Mouse (Mus musculus): Measurements from ENCODE around the gene Tspan18. TPM values are rescaled to one million over a fixed set of nuclear protein-coding genes. Genes with fewer than 3 reads are reported as not detected.

Tspan18 gene
- total RNA-seq, 1 experiment from 2014 or later, result 0.23 TPM

- no peak for ATAC-seq (ENCODE audit: extremely low read depth, insufficient number of reproducible peaks, low FRiP score, poor library complexity, severe bottlenecking)
Measured at GRCm38 (mm10) chr2:93346609-93347008, 12.3 kb upstream of the Tspan18 start.

- ATAC-seq (ENCODE audit: extremely low read depth, insufficient number of reproducible peaks, low FRiP score, poor library complexity, severe bottlenecking), result no peak
Measured at GRCm38 (mm10) chr2:93345663-93346268, 11.5 kb upstream of the Tspan18 start.

GRCm38 (mm10) chr2:93339373-93340106 lies 5.2 kb upstream of the Tspan18 start:
- ATAC-seq (ENCODE audit: extremely low read depth, insufficient number of reproducible peaks, low FRiP score, poor library complexity, severe bottlenecking), result no peak

- no peak for ATAC-seq (ENCODE audit: extremely low read depth, insufficient number of reproducible peaks, low FRiP score, poor library complexity, severe bottlenecking)
Measured at GRCm38 (mm10) chr2:93335996-93336395, 1.7 kb upstream of the Tspan18 start.

- ATAC-seq (ENCODE audit: extremely low read depth, insufficient number of reproducible peaks, low FRiP score, poor library complexity, severe bottlenecking), result no peak
Measured at GRCm38 (mm10) chr2:93333241-93333816, 976 bp downstream of the Tspan18 start.

GRCm38 (mm10) chr2:93332277-93332676 lies 2.0 kb downstream of the Tspan18 start:
- no peak for ATAC-seq (ENCODE audit: extremely low read depth, insufficient number of reproducible peaks, low FRiP score, poor library complexity, severe bottlenecking)

GRCm38 (mm10) chr2:93331121-93331520 lies 3.2 kb downstream of the Tspan18 start:
- no peak for ATAC-seq (ENCODE audit: extremely low read depth, insufficient number of reproducible peaks, low FRiP score, poor library complexity, severe bottlenecking)

GRCm38 (mm10) chr2:93329120-93329519 lies 5.2 kb downstream of the Tspan18 start:
- no peak for ATAC-seq (ENCODE audit: extremely low read depth, insufficient number of reproducible peaks, low FRiP score, poor library complexity, severe bottlenecking)

- no peak for ATAC-seq (ENCODE audit: extremely low read depth, insufficient number of reproducible peaks, low FRiP score, poor library complexity, severe bottlenecking)
Measured at GRCm38 (mm10) chr2:93327915-93328555, 6.3 kb downstream of the Tspan18 start.

- ATAC-seq (ENCODE audit: extremely low read depth, insufficient number of reproducible peaks, low FRiP score, poor library complexity, severe bottlenecking), result no peak
Measured at GRCm38 (mm10) chr2:93324681-93325080, 9.6 kb downstream of the Tspan18 start.

- no peak for ATAC-seq (ENCODE audit: extremely low read depth, insufficient number of reproducible peaks, low FRiP score, poor library complexity, severe bottlenecking)
Measured at GRCm38 (mm10) chr2:93321946-93322345, 12.4 kb downstream of the Tspan18 start.

GRCm38 (mm10) chr2:93320267-93320666 lies 14.0 kb downstream of the Tspan18 start:
- no peak for ATAC-seq (ENCODE audit: extremely low read depth, insufficient number of reproducible peaks, low FRiP score, poor library complexity, severe bottlenecking)

- ATAC-seq (ENCODE audit: extremely low read depth, insufficient number of reproducible peaks, low FRiP score, poor library complexity, severe bottlenecking), result no peak
Measured at GRCm38 (mm10) chr2:93319598-93319997, 14.7 kb downstream of the Tspan18 start.

- no peak for ATAC-seq (ENCODE audit: extremely low read depth, insufficient number of reproducible peaks, low FRiP score, poor library complexity, severe bottlenecking)
Measured at GRCm38 (mm10) chr2:93318781-93319349, 15.4 kb downstream of the Tspan18 start.

GRCm38 (mm10) chr2:93313768-93314632 lies 20.3 kb downstream of the Tspan18 start:
- ATAC-seq (ENCODE audit: extremely low read depth, insufficient number of reproducible peaks, low FRiP score, poor library complexity, severe bottlenecking), result no peak

- ATAC-seq (ENCODE audit: extremely low read depth, insufficient number of reproducible peaks, low FRiP score, poor library complexity, severe bottlenecking), result no peak
Measured at GRCm38 (mm10) chr2:93312458-93312857, 21.8 kb downstream of the Tspan18 start.

- no peak for ATAC-seq (ENCODE audit: extremely low read depth, insufficient number of reproducible peaks, low FRiP score, poor library complexity, severe bottlenecking)
Measured at GRCm38 (mm10) chr2:93309724-93310413, 24.4 kb downstream of the Tspan18 start.

GRCm38 (mm10) chr2:93306898-93307297 lies 27.4 kb downstream of the Tspan18 start:
- no peak for ATAC-seq (ENCODE audit: extremely low read depth, insufficient number of reproducible peaks, low FRiP score, poor library complexity, severe bottlenecking)

Data from neutrophil, adult 5-6 weeks (primary cell).